Mouse (Mus musculus) effector memory CD4-positive, alpha-beta T cell, adult 7 months (primary cell): Measurements from ENCODE around the gene Rassf7. TPM values are rescaled to one million over a fixed set of nuclear protein-coding genes. Genes with fewer than 3 reads are reported as not detected.

Experiments
- polyA plus RNA-seq: library from polyadenylated mRNA; unstranded; fragments of 100-300 nt; shearing (Covaris generic); gene quantifications from one replicate; pipeline ENCODE4 v1.2.1, GENCODE M21; 2017

Rassf7 gene
- polyA plus RNA-seq = 6.5 TPM

GRCm38 (mm10) chr7:141215101-141215879 lies at the start of gene Rassf7:
Gene Rassf7, plus strand, starts transcription at chr7:141215860.

GRCm38 (mm10) chr7:141172116-141173006 lies 43.3 kb upstream of the Rassf7 start, which contains the start of gene Rnh1:
Gene Rnh1, minus strand, starts transcription at chr7:141172857.

GRCm38 (mm10) chr7:141193948-141194347 lies 21.7 kb upstream of the Rassf7 start, which contains the start of the genes Hras and Lrrc56:
Gene Hras, minus strand, starts transcription at chr7:141194005.
Gene Lrrc56, plus strand, starts transcription at chr7:141194157.

GRCm38 (mm10) chr7:141213605-141214235 lies 1.9 kb upstream of the Rassf7 start, which contains the start of gene Lmntd2:
Gene Lmntd2, minus strand, starts transcription at chr7:141214080.

GRCm38 (mm10) chr7:141228279-141229067 lies 12.8 kb downstream of the Rassf7 start, which contains the start of gene Phrf1:
Gene Phrf1, plus strand, starts transcription at chr7:141228784.

GRCm38 (mm10) chr7:141265739-141266561 lies 50.3 kb downstream of the Rassf7 start, which contains the start of gene Irf7:
Gene Irf7, minus strand, starts transcription at chr7:141266481.

Other genes with a start within 250 kb of the Rassf7 start
- 8.4 TPM for gene Ifitm1, start 248.6 kb upstream of the Rassf7 start, polyA plus RNA-seq
- gene Ifitm3, start 205.1 kb upstream of the Rassf7 start, polyA plus RNA-seq = 9.4 TPM
- gene Ifitm6, start 197.9 kb upstream of the Rassf7 start, polyA plus RNA-seq = not detected
- gene Gm17387, start 186.7 kb upstream of the Rassf7 start, polyA plus RNA-seq = not detected
- 19.2 TPM for gene B4galnt4, start 154.8 kb upstream of the Rassf7 start, polyA plus RNA-seq
- gene Pkp3, start 137.6 kb upstream of the Rassf7 start, polyA plus RNA-seq = 186 TPM
- 69.4 TPM for gene Sigirr, start 115.3 kb upstream of the Rassf7 start, polyA plus RNA-seq
- not detected for gene Ano9, start 98.1 kb upstream of the Rassf7 start, polyA plus RNA-seq
- gene Ptdss2, start 93.5 kb upstream of the Rassf7 start, polyA plus RNA-seq = 4.1 TPM
- 81.9 TPM for gene Rnh1, start 43.0 kb upstream of the Rassf7 start, polyA plus RNA-seq
- gene Hras, start 21.9 kb upstream of the Rassf7 start, polyA plus RNA-seq = 25.0 TPM
- 2.7 TPM for gene Lrrc56, start 21.7 kb upstream of the Rassf7 start, polyA plus RNA-seq
- gene Lmntd2, start 1.8 kb upstream of the Rassf7 start, polyA plus RNA-seq = 13.5 TPM
- 95.3 TPM for gene Phrf1, start 12.9 kb downstream of the Rassf7 start, polyA plus RNA-seq
- 405 TPM for gene Irf7, start 50.6 kb downstream of the Rassf7 start, polyA plus RNA-seq
- not detected for gene Cdhr5, start 60.9 kb downstream of the Rassf7 start, polyA plus RNA-seq
- not detected for gene Sct, start 63.3 kb downstream of the Rassf7 start, polyA plus RNA-seq
- gene Drd4, start 76.1 kb downstream of the Rassf7 start, polyA plus RNA-seq = not detected
- 53.6 TPM for gene Deaf1, start 111.8 kb downstream of the Rassf7 start, polyA plus RNA-seq
- 23.2 TPM for gene Tmem80, start 111.9 kb downstream of the Rassf7 start, polyA plus RNA-seq
- 0.23 TPM for gene Eps8l2, start 123.0 kb downstream of the Rassf7 start, polyA plus RNA-seq
- 201 TPM for gene Taldo1, start 176.3 kb downstream of the Rassf7 start, polyA plus RNA-seq
- 23.2 TPM for gene Gatd1, start 198.3 kb downstream of the Rassf7 start, polyA plus RNA-seq
- gene Cend1, start 213.6 kb downstream of the Rassf7 start, polyA plus RNA-seq = not detected
- gene Slc25a22, start 222.0 kb downstream of the Rassf7 start, polyA plus RNA-seq = 51.0 TPM
- gene Pidd1, start 228.2 kb downstream of the Rassf7 start, polyA plus RNA-seq = 4.1 TPM
- 1,870 TPM for gene Rplp2, start 231.5 kb downstream of the Rassf7 start, polyA plus RNA-seq
- gene Pnpla2, start 239.3 kb downstream of the Rassf7 start, polyA plus RNA-seq = 167 TPM
- not detected for gene Cracr2b, start 245.2 kb downstream of the Rassf7 start, polyA plus RNA-seq